Mouse (Mus musculus) intestine, embryonic 14.5 days (tissue): ENCODE data around the gene Sdhaf4. TPM values are rescaled to one million over a fixed set of nuclear protein-coding genes. Genes with fewer than 3 reads are reported as not detected.

Experiments used
- polyA plus RNA-seq: library from polyadenylated mRNA; unstranded; fragments of >200 nt; fragmentation: Nextera tagmentation; extraction: Ambion mirVana; gene quantifications from 2 replicates; pipeline ENCODE4 v1.2.1, GENCODE M21; 2014

Gene Sdhaf4
- polyA plus RNA-seq, 1 experiment from 2014 or later = 76.0 TPM

Other genes starting within 250 kb of the Sdhaf4 start
- gene B3gat2, start 243.9 kb downstream of the Sdhaf4 start, polyA plus RNA-seq = 0.43 and 0.83 TPM in 2 replicates
- 36.4 and 45.6 TPM in 2 replicates for gene Smap1, start 83.3 kb downstream of the Sdhaf4 start, polyA plus RNA-seq
- gene Fam135a, start 94.7 kb upstream of the Sdhaf4 start, polyA plus RNA-seq = 36.4 and 39.9 TPM in 2 replicates
- gene Col9a1, start 172.0 kb upstream of the Sdhaf4 start, polyA plus RNA-seq = 2.7 and 2.9 TPM in 2 replicates